Mouse (Mus musculus) frontal cortex, adult 2 months (tissue): ENCODE data around the gene Olfr982. TPM values are rescaled to one million over a fixed set of nuclear protein-coding genes. Genes with fewer than 3 reads are reported as not detected.

Experiments used
- DNase-seq, 2 experiments: peaks; one replicate each; pipeline ENCODE4 v3.0.0; 2022; ENCODE audit warnings: low spot score in 1 of 2; ENCODE audit errors: extremely low spot score in 1 of 2
- polyA plus RNA-seq: library from polyadenylated mRNA; depleted of rRNA; stranded (reverse); fragments of >200 nt; gene quantifications from 2 replicates; pipeline ENCODE4 v1.2.3, GENCODE M21; 2012; rRNA removed

Olfr982 gene
- not detected in 2 replicates for polyA plus RNA-seq

GRCm38 (mm10) chr9:40073529-40073928, at the start of gene Olfr982:
TSS of gene Olfr982 (plus strand) at chr9:40073829.
- no peak for DNase-seq

GRCm38 (mm10) chr9:40050138-40050537, 23.5 kb upstream of the Olfr982 start:
- no peak for DNase-seq

- no peak for DNase-seq
These were observed 19.9 kb downstream of the Olfr982 start, which contains the start of gene Olfr983 for GRCm38 (mm10) chr9:40093495-40093894. TSS of gene Olfr983 (minus strand) at chr9:40093595.

- no peak for DNase-seq
These were observed 21.1 kb downstream of the Olfr982 start for GRCm38 (mm10) chr9:40094769-40095168.

GRCm38 (mm10) chr9:40114106-40114505, 40.5 kb downstream of the Olfr982 start, which contains the start of gene Olfr984:
TSS of gene Olfr984 (minus strand) at chr9:40114206.
- no peak for DNase-seq

- peak; percentile 8 to 32 for DNase-seq
These were observed 43.1 kb downstream of the Olfr982 start for GRCm38 (mm10) chr9:40116645-40117286.

GRCm38 (mm10) chr9:40117287-40117659, 43.6 kb downstream of the Olfr982 start:
- no peak for DNase-seq

Other genes with a start within 250 kb of the Olfr982 start
- gene Olfr971, start 237.0 kb upstream of the Olfr982 start, polyA plus RNA-seq: not detected in 2 replicates
- 0.06 TPM in 1 of 2 replicates, not detected in the other for gene Olfr972, start 207.4 kb upstream of the Olfr982 start, polyA plus RNA-seq
- gene Olfr229, start 166.5 kb upstream of the Olfr982 start, polyA plus RNA-seq: not detected in 2 replicates
- gene Olfr974, start 136.3 kb upstream of the Olfr982 start, polyA plus RNA-seq: not detected in 2 replicates
- 0.02 TPM in 1 of 2 replicates, not detected in the other for gene Olfr975, start 121.8 kb upstream of the Olfr982 start, polyA plus RNA-seq
- not detected in 2 replicates for gene Olfr976, start 112.7 kb upstream of the Olfr982 start, polyA plus RNA-seq
- not detected in 2 replicates for gene Olfr978, start 81.7 kb upstream of the Olfr982 start, polyA plus RNA-seq
- not detected in 2 replicates for gene Olfr979, start 70.4 kb upstream of the Olfr982 start, polyA plus RNA-seq
- not detected in 2 replicates for gene Olfr980, start 64.2 kb upstream of the Olfr982 start, polyA plus RNA-seq
- gene Olfr981, start 52.4 kb upstream of the Olfr982 start, polyA plus RNA-seq: 0.04 and 0.11 TPM in 2 replicates
- not detected in 2 replicates for gene Olfr983, start 19.8 kb downstream of the Olfr982 start, polyA plus RNA-seq
- not detected in 2 replicates for gene Olfr984, start 40.4 kb downstream of the Olfr982 start, polyA plus RNA-seq
- 0.08 TPM in 1 of 2 replicates, not detected in the other for gene Olfr985, start 56.4 kb downstream of the Olfr982 start, polyA plus RNA-seq
- gene Tmem225, start 74.3 kb downstream of the Olfr982 start, polyA plus RNA-seq: not detected in 2 replicates
- gene Olfr986, start 107.1 kb downstream of the Olfr982 start, polyA plus RNA-seq: not detected in 2 replicates
- gene Zfp202, start 118.5 kb downstream of the Olfr982 start, polyA plus RNA-seq: 3.7 and 4.1 TPM in 2 replicates
- 77.5 and 88.8 TPM in 2 replicates for gene Scn3b, start 195.4 kb downstream of the Olfr982 start, polyA plus RNA-seq